Mouse (Mus musculus) gastrocnemius, postnatal 10 days (tissue): Measurements from ENCODE around the gene Higd1a. TPM values are rescaled to one million over a fixed set of nuclear protein-coding genes. Genes with fewer than 3 reads are reported as not detected.
A peak's percentile ranks its signal among the peaks of the same experiment; 100 is the strongest.

Experiments used
- DNase-seq: peaks from one replicate; pipeline ENCODE4 v3.0.0; 2021; ENCODE audit warnings: mixed read lengths
- total RNA-seq, 2 experiments: library from RNA; stranded (reverse); gene quantifications; 2 replicates each; pipeline ENCODE4 v1.2.3; 2021

Higd1a gene
- total RNA-seq, 2 experiments from 2014 or later, result 75.4 to 98.1 TPM

DNA sequence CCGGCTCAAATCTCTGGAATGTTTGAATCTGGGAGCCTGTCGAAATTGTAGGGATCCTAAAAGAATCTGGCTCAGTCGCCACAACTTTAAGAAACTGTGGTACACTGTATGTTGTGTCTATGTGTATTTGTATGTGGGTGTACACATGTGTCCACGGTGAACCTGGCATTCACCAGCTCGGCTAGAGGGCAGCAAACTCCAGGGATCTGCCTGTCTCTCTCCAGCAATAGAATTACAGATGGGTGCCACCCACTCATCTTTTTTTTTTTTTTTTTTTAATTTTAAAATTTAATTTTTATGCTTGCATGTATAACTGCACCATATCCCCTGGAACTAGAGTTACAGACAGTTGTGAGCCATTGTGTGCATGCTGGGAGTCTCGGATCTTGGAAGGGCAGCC lies 23.1 kb upstream of the Higd1a start:
- no peak for DNase-seq

- peak; percentile 84 for DNase-seq
Observed at GRCm38 (mm10) chr9:121880840-121881239, 22.7 kb upstream of the Higd1a start.

DNA sequence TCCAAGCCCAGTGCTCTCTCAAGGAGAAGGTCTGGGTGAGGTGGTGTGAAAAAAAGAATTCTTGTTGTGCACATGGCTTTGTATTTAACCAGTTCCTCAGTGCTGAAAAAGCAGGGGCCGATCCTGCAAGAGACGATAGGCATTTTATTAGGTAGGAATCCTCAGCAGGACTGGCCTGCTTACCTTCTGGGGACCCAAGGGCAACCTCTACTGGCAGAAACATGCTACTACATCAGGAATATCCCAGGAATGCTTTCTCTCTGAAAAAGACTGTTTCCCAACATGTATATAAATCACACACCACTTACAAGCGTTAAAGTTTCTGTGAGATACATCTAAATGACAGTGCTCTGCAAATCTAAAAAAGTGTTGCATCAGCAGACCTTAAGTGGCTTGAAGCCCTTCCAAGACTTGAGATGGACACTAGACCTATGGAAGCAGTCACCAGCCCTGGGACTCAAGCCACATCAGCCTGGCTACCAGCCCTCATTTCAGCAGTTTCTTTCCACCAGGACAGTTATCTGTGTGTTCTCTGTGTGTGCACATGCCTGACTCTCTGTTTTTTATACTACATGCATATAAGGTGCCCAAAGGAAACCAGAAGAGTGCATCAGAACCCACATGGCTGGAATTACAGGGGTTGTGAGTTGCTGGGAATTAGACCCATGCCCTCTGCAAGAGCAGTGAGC lies 19.0 kb upstream of the Higd1a start:
- peak; percentile 36 for DNase-seq

DNA sequence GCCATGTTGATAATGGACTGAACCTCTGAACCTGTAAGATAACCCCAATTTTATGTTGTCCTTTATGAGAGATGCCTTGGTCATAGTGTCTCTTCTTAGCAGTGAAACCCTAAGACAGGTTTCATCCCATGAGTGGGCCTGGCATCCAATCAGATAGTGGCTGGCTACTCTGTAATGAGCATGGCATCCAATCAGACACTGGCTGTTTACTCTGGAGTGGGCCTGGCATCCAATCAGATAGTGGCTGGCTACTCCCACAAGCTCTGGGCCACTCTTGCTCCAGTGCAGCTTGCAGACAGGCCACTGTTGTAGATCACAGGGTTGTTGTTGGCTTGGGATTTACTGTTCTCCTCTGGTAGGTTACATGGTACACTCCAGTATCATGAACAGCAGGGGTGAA lies 15.4 kb upstream of the Higd1a start:
- no peak for DNase-seq

DNA sequence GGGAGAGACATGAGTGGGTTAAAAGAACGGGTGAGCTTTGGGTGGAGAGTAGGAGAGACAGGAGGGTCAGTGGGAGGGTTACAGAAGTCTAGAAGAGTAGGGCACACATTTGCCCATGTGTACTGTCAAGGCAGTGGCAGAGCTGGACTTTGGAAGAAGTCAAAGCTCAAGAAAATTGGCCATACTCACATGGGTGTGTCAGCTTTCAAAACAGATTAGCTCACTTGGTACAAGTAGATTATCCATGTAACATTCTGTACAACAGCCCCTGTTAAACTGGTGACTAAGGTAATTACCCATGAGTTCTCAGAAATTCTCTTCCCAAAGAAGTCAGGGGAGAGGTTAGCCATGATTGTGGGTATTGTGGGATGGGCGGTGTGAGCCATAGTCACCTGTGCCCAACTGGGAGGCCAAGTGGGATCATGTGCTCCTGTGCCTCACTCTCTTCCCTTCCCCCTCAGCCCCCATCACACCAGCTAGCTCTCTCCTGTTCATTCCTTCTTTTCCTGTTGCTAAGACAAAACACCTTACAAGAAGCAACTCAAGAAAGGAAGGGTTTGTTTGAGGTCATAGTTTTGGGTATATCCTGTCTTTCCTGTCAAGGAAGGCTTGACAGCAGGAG lies 14.0 kb upstream of the Higd1a start:
- DNase-seq, result no peak

- no peak for DNase-seq
Observed at GRCm38 (mm10) chr9:121869973-121870515, 11.9 kb upstream of the Higd1a start.

GRCm38 (mm10) chr9:121869432-121869831 lies 11.3 kb upstream of the Higd1a start:
- DNase-seq, result no peak

DNA sequence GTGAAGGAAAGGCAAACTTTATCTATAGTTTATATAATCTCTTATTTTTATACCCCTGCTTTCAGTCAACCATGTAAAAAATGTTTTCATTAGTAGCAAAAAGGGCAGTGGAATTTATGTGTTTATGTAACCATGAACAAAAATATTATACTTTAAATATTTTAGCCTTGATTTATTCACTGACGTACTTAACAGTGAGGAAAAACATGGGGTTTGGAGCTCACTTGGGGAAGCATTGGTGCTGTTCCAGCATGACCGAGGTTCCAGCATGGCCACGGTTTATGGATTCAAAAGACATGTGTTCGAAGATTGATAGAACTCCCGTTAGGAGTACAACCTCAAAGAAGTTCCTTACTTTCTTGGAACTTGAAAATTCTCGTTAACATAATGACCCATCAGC lies 10.1 kb upstream of the Higd1a start:
- no peak for DNase-seq

DNA sequence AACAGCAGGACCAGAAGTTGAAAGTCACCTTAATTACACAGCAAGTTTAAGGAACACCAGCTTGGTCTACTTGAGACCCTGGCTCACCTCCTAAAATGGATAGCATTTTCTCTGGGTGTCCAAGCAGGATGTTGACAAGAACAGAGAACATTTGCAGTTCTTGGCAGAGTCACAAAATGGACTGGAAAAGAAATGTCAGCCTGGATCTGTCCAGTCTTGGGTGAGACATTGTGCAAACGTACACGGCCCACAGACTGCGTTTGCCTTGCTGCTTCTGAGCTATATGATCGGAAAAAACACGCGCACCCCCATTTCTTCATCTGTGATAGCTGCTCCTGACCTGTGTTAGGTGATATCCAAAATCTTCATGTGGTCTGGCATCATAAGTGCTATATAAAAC lies 9.5 kb upstream of the Higd1a start:
- DNase-seq, result no peak

DNA sequence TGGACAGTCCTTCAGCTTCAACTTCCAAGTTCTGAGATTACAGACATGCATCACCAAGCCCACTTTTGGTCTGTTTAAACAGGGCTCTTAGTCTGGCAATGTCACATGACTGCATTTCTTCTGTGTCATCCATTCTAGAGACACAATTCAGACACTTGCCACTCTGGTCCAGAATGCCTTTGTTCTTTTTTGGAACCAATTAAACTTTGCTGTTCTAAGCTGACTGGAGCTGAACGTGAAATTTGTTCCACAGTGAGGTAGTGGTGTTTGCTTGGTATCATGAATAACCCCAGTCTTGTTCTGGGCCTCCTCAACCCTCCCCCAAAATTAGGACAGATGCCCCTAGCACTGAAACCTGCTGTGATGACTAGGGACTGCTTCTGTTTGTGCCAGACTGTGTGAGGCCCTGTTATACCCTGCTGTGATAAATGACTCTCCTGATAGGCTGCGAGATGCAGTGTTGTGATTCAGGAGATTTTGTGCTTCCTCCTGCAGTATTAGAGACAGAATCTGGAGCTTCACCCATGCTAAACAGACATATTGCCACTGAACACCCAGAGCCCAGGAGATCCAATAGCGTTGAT lies 7.4 kb upstream of the Higd1a start:
- no peak for DNase-seq

GRCm38 (mm10) chr9:121864837-121865236 lies 6.7 kb upstream of the Higd1a start:
- no peak for DNase-seq

- no peak for DNase-seq
Observed at GRCm38 (mm10) chr9:121860921-121861320, 2.8 kb upstream of the Higd1a start.

GRCm38 (mm10) chr9:121859345-121859744 lies 1.2 kb upstream of the Higd1a start:
- DNase-seq, result no peak

GRCm38 (mm10) chr9:121857474-121858152 lies 549 bp downstream of the Higd1a start:
- DNase-seq, result peak; percentile 99

- DNase-seq, result no peak
Observed at GRCm38 (mm10) chr9:121856649-121857416, 1.3 kb downstream of the Higd1a start.

DNA sequence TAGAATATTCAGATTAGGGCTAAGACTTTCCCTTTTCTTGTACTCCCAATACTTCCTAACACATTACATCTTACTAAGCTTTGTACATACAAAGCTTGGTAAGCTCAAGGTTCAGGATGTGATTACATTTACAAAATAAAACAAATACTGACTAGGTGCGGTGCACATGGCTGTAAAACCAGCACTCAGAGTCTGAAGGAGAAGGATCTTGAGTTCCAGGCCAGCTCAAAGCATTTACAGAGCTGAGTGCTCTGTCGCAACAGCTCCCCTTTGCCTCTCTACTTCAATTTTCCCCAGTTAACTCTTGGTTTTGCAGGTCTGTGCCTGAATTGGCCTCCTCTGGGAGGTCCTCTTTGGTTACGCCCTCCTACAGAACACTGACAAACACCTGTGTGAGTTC lies 3.9 kb downstream of the Higd1a start:
- no peak for DNase-seq

GRCm38 (mm10) chr9:121847842-121848241 lies 10.3 kb downstream of the Higd1a start:
- DNase-seq, result no peak

GRCm38 (mm10) chr9:121847138-121847537 lies 11.0 kb downstream of the Higd1a start:
- no peak for DNase-seq

DNA sequence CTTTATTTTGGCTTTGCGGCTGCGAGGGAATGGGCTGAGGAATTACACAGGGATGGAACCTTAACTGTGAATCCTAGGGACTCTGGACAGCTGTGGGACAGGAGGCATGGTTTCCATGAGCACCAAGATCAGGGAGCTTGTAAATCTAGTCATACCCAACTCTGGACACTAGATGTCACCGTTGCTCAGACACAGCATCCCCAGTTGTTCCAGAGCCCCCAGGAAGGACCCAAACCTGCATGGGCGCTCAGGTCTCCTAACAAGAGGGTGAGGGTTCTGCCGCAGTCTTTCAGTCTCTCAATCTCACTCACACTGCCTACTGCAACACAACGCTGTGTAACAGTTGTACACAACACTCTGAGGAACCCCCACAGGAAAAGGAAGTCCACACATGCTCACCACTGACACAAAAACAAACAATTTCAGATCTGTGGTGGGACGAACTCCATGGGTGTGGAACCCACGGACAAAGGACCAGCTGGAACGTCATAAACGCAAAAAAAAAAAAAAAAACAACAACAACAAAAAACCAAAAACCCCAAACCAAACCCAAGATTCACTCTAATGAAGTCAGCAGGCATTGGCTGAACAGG lies 11.5 kb downstream of the Higd1a start:
- no peak for DNase-seq

DNA sequence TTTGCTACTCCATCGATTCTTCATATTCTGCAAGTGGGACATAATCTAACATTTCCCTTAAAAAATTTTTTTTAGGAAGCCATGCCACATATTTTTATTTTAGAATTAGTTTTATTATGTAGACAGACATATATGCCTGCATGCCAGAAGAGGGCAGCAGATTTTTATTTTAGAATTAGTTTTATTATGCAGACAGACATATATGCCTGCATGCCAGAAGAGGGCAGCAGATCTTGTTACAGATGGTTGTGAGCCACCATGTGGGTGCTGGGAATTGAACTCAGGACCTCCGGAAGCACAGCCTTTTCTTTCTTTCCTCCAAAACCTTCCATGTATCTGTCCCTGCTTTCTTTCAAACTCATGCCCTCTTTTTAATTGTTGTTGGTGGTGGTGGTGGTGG lies 15.2 kb downstream of the Higd1a start:
- no peak for DNase-seq

DNA sequence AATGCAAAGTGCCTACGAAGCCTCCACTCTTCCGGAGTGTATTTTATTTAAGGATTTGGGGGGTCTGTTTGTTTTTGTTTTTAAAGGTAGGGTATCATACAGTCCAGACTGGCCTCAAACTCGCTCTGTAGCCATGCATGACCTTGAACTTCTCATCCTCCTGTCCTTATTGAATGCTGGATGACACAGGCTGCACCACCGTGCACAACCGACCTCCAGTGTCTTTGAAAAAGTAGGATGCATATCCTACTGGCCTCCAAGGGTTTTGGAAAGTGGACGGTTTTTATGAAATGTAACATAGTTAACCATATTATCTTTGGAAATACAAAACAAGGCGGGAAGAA lies 18.6 kb downstream of the Higd1a start:
- DNase-seq, result no peak
